Mouse (Mus musculus) heart, embryonic 10.5 days (tissue): ENCODE measurements around the gene Cth. TPM values are rescaled to one million over a fixed set of nuclear protein-coding genes. Genes with fewer than 3 reads are reported as not detected.

Experiments
- DNase-seq: peaks from one replicate; pipeline ENCODE4 v3.0.0-alpha.2; 2017; ENCODE audit warnings: low spot score
- H3K27ac ChIP-seq: fragments of 300-500 bp; sonication (generic); 2 replicates; pipeline ENCODE4 v1.5.1; 2016; ENCODE audit warnings: mild to moderate bottlenecking
- H3K27me3 ChIP-seq: fragments of 300-500 bp; sonication (generic); 2 replicates; pipeline ENCODE4 v1.6.1; 2016; ENCODE audit warnings: mild to moderate bottlenecking; ENCODE audit not compliant: poor library complexity, insufficient read depth, severe bottlenecking
- H3K36me3 ChIP-seq: fragments of 300-500 bp; sonication (generic); 2 replicates; pipeline ENCODE4 v1.6.1; 2016; ENCODE audit warnings: mild to moderate bottlenecking, moderate library complexity
- H3K4me1 ChIP-seq: fragments of 300-500 bp; sonication (generic); 2 replicates; pipeline ENCODE4 v1.6.1; 2016; ENCODE audit warnings: mild to moderate bottlenecking
- H3K4me3 ChIP-seq: fragments of 300-500 bp; sonication (generic); 2 replicates; pipeline ENCODE4 v1.5.1; 2016; ENCODE audit warnings: mild to moderate bottlenecking, moderate library complexity
- H3K9me3 ChIP-seq: fragments of 300-500 bp; sonication (generic); 2 replicates; pipeline ENCODE4 v1.6.1; 2016; ENCODE audit warnings: mild to moderate bottlenecking, moderate library complexity
- WGBS: fragments of 180-500 bp; shearing (Covaris S2); methylation state at CpG from one replicate; pipeline ENCODE4 v1.1.7; 2016; 5-methylcytosine and 5-hydroxymethylcytosine counted together
- polyA plus RNA-seq: library from polyadenylated mRNA; unstranded; fragments of >200 nt; fragmentation: Nextera tagmentation; extraction: Ambion mirVana; gene quantifications from 2 replicates; pipeline ENCODE4 v1.2.1, GENCODE M21; 2016

Gene Cth
- polyA plus RNA-seq, 1 experiment from 2014 or later = 15.0 TPM

DNA sequence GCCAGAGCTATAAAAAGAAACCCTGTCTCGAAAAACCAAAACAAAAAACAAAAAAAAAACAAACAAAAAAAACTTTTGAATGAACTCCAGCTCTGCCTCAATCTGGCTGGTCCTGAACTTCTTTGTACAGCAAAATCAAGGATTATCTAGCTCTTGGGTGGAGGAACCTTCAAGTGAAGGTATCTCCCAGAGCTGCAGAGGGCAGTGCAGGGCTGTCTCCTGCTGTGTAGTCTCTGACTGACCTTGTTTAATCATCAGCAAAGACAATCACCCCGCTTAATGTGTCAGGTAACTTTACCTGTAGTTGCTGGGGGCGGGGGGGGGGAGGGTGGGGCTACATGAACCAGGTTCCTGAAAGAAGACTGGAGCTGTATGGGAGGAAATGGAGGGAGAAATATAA, 6.7 kb upstream of the Cth start:
- H3K9me3 ChIP-seq = no peaks in the 10 kb centered on the region
- 56% methylated on average over 3 of the region's 3 CpGs for WGBS
- H3K27ac ChIP-seq = no peak overlapping the region
- H3K4me1 ChIP-seq = no peaks in the 10 kb centered on the region
- no peaks in the 10 kb centered on the region for H3K36me3 ChIP-seq
- H3K27me3 ChIP-seq = no peaks in the 10 kb centered on the region
- no peak overlapping the region for H3K4me3 ChIP-seq
- DNase-seq = no peak

DNA sequence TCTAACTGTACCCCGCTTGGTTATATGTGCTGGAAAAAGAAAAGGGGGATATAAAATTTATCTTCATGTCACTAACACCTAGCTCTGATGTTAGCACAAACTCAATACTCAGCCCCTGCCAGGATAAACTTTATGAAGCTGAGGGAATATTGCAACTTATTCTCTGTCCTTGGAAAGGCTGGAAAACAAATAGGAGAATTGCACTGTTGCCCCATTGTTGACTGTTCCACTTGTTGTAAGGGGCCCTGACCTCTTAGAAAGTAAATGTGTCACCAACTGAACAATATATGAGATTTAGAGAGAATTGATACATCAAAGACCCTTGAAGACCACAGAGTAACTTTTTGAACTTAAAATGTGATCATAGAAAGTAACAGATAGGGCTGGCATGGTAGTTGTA, 4.5 kb upstream of the Cth start:
- no peak overlapping the region for H3K4me3 ChIP-seq
- H3K27ac ChIP-seq = no peak overlapping the region
- no peak for DNase-seq
- no peaks in the 10 kb centered on the region for H3K9me3 ChIP-seq
- no peaks in the 10 kb centered on the region for H3K36me3 ChIP-seq
- H3K4me1 ChIP-seq = 0 out of 2 replicates have a peak, but pooled peaks cover 3% of the 10 kb centered on the region
- no peaks in the 10 kb centered on the region for H3K27me3 ChIP-seq
- WGBS = 80% methylated on average over 1 of the region's 1 CpGs

DNA sequence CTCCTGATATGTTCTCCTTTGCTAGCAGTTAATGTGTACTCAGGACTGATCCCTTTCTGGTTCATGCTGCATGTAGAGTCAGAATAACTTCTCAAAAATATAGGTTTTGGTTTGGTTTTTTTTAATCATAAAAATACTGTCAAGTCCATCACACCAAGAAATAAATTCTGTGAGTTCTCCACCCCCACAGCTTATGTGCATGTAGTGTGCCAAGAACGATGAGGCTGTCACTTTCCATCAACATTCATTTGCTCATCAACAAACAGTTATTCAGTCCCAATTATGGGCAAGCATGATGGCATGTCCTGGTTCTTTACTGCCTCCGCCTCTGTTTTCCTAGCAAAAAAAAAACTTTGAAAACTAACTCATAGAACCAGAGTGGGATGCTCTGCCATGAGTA, 3.9 kb upstream of the Cth start:
- no peak overlapping the region for H3K4me3 ChIP-seq

DNA sequence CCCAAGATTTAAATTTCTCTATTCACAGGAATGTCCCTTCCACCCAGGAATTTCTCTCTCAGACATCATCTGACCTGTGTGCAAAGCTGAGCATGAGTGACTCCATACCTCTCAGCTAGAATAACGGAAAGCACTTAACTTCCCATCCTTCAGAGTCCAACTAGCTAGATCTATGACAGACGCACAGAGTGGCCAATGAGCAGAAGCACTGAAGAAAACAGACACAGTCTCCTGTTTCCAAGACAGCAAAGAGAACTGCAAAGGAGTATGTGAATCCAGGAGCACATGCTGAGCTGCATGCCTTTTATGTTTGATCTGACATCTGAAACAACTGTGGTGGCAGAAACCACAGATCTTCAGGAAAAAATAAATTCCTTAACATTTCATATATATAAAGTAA, 1.9 kb upstream of the Cth start:
- H3K36me3 ChIP-seq = no peaks in the 10 kb centered on the region

More for the DNA sequence above, 3.9 kb upstream of the Cth start:
- no peak for DNase-seq
- no peak overlapping the region for H3K27ac ChIP-seq
- 0 out of 2 replicates have a peak, but pooled peaks cover 5% of the 10 kb centered on the region for H3K4me1 ChIP-seq
- no peaks in the 10 kb centered on the region for H3K9me3 ChIP-seq
- WGBS = 81% methylated on average over 2 of the region's 2 CpGs
- no peaks in the 10 kb centered on the region for H3K36me3 ChIP-seq
- H3K27me3 ChIP-seq = no peaks in the 10 kb centered on the region

DNA sequence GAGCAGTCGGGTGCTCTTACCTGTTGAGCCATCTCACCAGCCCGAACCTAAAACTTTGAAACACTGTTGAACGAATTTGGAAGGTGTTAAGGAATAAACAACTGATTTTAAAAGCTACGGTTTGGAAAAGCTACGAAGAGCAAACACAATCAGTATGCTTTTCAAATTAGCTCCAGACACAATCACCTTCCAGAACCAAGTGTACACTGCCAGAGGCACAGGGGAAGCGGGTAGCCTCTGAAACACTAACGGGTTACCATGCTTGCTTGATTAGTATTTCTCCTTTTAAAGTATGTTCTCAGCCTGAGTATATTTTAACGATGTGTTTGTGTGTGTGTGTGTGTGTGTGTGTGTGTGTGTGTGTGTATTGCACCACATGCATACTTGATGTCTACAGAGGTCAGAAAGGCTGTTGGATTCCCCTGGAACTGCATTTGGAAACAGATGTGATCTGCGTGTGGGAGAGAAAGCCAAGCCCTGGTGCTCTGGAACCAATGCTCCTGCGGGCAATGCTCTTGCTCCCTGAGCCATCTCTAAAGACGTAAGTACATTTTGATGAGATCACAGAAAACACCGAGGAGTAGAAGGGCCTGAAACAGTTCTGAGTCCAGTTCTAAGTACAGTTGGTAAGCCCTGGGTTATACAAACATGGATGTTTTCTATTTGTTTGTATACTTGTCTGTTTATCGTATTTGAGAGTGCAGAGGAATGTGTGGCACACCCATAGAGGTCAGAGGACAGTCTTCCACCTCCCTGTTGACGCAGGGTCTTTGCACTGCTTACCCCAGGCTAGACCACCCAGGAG, 1.0 kb upstream of the Cth start:
- H3K27me3 ChIP-seq = no peaks in the 10 kb centered on the region
- no peak overlapping the region for H3K27ac ChIP-seq
- H3K36me3 ChIP-seq = no peaks in the 10 kb centered on the region
- 0 out of 2 replicates have a peak, but pooled peaks cover 5% of the 10 kb centered on the region for H3K4me1 ChIP-seq
- no peak for DNase-seq
- no peak overlapping the region for H3K4me3 ChIP-seq
- 90% methylated on average over 14 of the region's 14 CpGs for WGBS
- no peaks in the 10 kb centered on the region for H3K9me3 ChIP-seq

More for the DNA sequence above, 1.9 kb upstream of the Cth start:
- H3K4me1 ChIP-seq = 0 out of 2 replicates have a peak, but pooled peaks cover 5% of the 10 kb centered on the region
- no peak overlapping the region for H3K27ac ChIP-seq
- H3K4me3 ChIP-seq = no peak overlapping the region
- 57% methylated on average over 2 of the region's 2 CpGs for WGBS
- no peak for DNase-seq
- H3K9me3 ChIP-seq = no peaks in the 10 kb centered on the region
- H3K27me3 ChIP-seq = no peaks in the 10 kb centered on the region

DNA sequence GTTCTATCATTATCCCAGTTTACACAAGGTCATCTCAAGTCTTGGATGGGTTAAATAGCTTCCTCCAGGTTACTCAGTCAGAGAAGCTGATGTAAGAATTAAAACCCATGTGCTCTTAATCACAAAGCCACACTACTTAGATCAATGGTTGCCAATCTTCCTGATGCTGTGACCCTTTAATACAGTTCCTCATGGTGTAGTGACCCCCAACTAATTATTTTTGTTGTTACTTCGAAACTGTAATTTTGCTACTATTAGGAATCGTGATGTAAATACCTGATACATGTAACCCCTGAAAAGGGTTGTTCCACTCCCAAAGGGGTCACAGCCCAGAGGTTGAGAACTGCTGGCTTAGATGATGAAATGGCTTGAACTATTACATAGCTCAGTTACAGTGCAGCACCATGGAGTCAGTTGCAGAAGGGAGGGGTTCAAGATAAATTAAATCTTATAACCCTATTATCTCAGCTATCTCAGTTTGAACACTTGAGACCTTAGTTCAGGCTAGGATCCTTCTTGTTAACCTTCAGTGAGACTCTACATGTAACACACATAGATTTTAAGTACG, 1.5 kb downstream of the Cth start:
- no peak overlapping the region for H3K27ac ChIP-seq
- no peaks in the 10 kb centered on the region for H3K36me3 ChIP-seq
- no peak for DNase-seq
- no peak overlapping the region for H3K4me3 ChIP-seq
- H3K4me1 ChIP-seq = 0 out of 2 replicates have a peak, but pooled peaks cover 5% of the 10 kb centered on the region
- WGBS = 84% methylated on average over 3 of the region's 3 CpGs
- no peaks in the 10 kb centered on the region for H3K27me3 ChIP-seq
- H3K9me3 ChIP-seq = no peaks in the 10 kb centered on the region

DNA sequence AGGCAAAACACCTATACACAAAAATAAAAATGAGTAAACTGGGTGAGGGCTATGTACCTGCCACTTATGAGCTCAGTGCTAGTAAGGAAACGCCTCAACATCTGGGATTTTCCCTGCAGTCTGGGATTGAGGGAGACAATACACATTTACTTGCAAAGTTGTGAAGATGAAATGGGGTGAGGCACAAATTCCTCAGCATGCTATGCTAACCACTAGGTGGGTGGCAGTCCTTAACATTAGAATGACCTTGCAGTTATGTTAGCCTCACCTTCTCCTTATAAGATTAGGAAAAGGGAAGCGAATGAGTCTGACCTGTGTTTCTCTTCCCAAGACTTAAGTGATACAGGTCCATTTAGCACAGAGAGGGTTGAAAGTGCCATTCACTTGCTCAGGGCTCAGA, 3.5 kb downstream of the Cth start:
- Histone ChIP-seq H3K4me3 (no peak overlapping the region), H3K27me3 (no peaks in the 10 kb centered on the region), H3K36me3 (no peaks in the 10 kb centered on the region), H3K27ac (no peak overlapping the region), H3K9me3 (no peaks in the 10 kb centered on the region), H3K4me1 (0 out of 2 replicates have a peak, but pooled peaks cover 5% of the 10 kb centered on the region)
- DNase-seq = no peak
- WGBS = 83% methylated on average over 2 of the region's 2 CpGs

DNA sequence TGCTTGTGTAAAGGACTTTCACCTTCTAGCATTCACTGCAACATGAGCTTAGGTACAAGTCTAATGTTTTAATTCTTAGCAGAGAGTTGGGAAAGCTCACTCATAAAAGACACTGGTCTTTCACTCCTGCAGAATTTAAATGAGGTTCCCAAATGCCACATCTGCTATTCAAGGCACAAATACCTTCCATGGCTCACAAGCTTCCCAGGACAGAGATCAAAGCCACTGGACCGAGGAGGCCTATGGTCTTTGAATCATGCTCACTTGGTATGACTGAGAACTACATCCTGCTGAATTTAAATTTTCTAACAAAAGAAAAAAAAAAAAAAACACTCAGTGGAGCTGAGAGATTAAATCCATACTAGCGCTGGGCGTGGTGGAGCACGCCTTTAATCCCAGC, 8.5 kb downstream of the Cth start:
- Histone ChIP-seq H3K4me3 (no peak overlapping the region), H3K4me1 (no peaks in the 10 kb centered on the region), H3K36me3 (no peaks in the 10 kb centered on the region), H3K27ac (no peak overlapping the region), H3K9me3 (no peaks in the 10 kb centered on the region), H3K27me3 (no peaks in the 10 kb centered on the region)
- WGBS = 89% methylated on average over 4 of the region's 4 CpGs
- no peak for DNase-seq

DNA sequence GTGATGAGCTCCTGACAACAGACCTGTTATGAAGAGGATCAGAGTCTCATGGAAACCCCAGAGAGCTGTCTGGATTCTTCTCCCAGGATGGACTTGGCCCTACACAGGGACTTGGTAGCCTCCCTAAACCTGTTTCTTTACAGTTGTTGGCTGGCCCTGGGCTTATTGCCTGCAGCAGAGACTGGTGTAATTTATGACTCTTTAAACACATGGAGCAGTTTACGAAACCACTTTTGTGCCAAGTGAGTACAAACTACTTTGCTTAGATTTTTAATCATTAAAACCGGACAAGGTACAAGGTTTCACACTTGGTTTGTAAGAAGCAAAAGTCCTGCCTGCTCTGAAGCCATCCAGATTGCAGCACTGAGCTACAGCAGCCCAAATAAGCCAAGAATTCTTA, 12.7 kb downstream of the Cth start:
- 90% methylated on average over 2 of the region's 2 CpGs for WGBS

DNA sequence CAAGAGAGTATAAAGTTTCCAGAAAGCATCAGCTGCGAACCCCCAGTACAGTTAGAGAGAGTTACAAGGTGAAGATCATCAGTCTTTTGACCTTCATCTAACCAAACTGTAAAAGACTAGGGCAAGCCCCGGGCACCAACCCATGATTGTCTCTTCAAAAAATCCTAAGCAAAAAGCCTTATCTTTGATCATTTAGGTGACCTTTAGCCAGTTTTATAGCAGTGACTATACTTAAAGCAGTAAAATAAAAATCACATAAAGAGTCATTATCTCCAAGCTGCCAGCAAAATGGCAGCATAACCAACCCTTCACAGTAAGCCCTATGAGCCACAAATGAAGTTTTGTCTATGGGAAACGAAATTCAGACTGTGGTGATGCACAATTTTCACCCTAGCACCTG, 14.6 kb downstream of the Cth start:
- no peak overlapping the region for H3K4me3 ChIP-seq
- no peaks in the 10 kb centered on the region for H3K9me3 ChIP-seq
- no peak overlapping the region for H3K27ac ChIP-seq
- H3K27me3 ChIP-seq = no peaks in the 10 kb centered on the region
- H3K36me3 ChIP-seq = peaks cover 7% of the 10 kb centered on the region; the same call in 1 of the 2 replicates
- no peak for DNase-seq
- WGBS = 77% methylated on average over 3 of the region's 3 CpGs
- no peaks in the 10 kb centered on the region for H3K4me1 ChIP-seq

More for the DNA sequence above, 12.7 kb downstream of the Cth start:
- H3K9me3 ChIP-seq = no peaks in the 10 kb centered on the region
- no peak for DNase-seq
- H3K27ac ChIP-seq = no peak overlapping the region
- H3K36me3 ChIP-seq = 0 out of 2 replicates have a peak, but pooled peaks cover 2% of the 10 kb centered on the region
- no peaks in the 10 kb centered on the region for H3K27me3 ChIP-seq
- H3K4me3 ChIP-seq = no peak overlapping the region
- H3K4me1 ChIP-seq = no peaks in the 10 kb centered on the region

DNA sequence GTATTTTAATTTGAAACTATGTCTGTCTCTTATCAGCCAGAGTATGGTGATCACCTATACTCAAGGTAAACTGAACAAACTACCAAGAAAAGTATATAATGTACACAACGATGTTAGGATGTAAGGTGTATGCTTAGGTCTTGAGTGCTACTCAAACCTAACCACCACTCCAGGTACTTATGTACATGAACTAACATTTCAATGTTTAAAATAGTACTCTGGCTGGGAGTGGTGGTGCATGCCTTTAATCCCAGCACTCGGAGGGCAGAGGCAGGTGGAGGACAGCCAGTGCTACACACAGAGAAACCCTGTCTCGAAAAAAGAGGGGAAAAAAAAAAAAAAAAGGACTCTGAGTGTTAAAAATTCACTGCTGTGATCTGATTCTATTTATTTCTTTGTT, 16.7 kb downstream of the Cth start:
- DNase-seq = no peak
- Histone ChIP-seq H3K36me3 (peaks cover 7% of the 10 kb centered on the region; the same call in 1 of the 2 replicates), H3K4me3 (no peak overlapping the region), H3K9me3 (no peaks in the 10 kb centered on the region), H3K27me3 (no peaks in the 10 kb centered on the region), H3K27ac (no peak overlapping the region), H3K4me1 (no peaks in the 10 kb centered on the region)
- 73% methylated on average over 3 of the region's 3 CpGs for WGBS

DNA sequence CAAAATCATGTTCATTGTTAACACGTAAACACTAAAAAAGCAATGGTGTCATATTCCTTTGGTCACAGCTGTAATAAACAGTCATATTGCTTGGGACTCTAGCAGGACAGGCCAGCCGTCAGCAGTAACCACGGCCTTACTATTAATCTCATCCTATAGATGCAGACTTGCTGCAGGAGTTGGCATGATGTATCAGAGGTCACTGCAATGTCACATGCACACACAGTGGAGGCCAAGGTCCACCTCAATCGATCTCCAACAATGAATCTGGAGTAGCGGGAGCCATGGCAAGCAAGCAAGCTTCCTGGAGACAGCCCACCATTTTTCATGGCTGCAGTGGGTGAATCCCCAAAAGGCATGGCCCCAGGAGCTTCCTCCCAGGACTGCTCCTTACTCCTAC, 23.2 kb downstream of the Cth start:
- Histone ChIP-seq H3K27me3 (no peaks in the 10 kb centered on the region), H3K4me3 (no peak overlapping the region), H3K36me3 (0 out of 2 replicates have a peak, but pooled peaks cover 2% of the 10 kb centered on the region), H3K27ac (no peak overlapping the region), H3K4me1 (no peaks in the 10 kb centered on the region), H3K9me3 (no peaks in the 10 kb centered on the region)
- DNase-seq = no peak
- 92% methylated on average over 5 of the region's 5 CpGs for WGBS

DNA sequence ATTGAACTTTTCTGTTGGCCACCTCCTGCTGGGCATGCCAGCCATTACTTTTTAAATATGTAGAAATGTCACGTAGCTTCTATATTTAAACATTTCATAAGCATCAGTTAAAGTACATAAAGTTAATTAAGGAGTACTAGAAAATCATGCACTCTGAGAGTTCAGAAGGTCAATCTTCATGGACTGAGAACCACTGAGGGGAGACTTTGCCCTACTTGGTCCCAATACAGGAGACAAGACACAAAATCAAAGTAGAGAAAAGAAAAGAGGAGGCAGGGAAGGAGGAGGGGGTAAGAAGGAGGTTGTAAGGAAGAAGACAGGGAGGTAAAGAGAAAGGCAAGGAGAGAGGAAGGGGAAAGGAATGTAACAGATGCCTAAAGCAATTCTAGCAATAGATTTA, 24.9 kb downstream of the Cth start:
- H3K36me3 ChIP-seq = no peaks in the 10 kb centered on the region
- DNase-seq = no peak

More for the DNA sequence above, 24.9 kb downstream of the Cth start:
- Histone ChIP-seq H3K27ac (no peak overlapping the region), H3K9me3 (no peaks in the 10 kb centered on the region), H3K4me3 (no peak overlapping the region), H3K4me1 (no peaks in the 10 kb centered on the region), H3K27me3 (no peaks in the 10 kb centered on the region)
- 83% methylated on average over 1 of the region's 1 CpGs for WGBS
